Mouse (Mus musculus): ENCODE results near the gene Csdc2.
"Not testable (repeated sequence)": the region's sequence is repeated elsewhere in the genome, so short reads cannot be mapped to it uniquely, and the experiment has no call there.

DNA sequence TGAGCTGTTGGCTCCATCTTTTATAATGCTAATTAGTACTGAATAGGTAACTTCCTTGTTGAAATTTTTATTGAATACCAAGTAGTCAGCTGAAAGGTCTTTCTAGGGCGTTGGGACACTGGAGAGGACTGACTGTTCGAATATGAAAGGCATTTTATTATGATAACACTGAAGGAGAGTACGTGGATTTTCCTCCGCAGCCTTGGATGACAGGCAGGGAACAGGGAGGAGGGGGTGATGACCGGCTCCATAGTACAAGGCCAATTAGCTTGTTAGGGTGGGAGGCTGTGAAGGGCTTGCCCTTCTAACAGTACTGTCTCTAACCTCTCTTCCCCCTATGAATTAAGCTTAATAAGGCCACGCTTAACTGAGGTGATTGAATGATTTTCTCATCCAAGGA, 33.1 kb downstream of the Csdc2 start:
- not testable (repeated sequence) for TF ChIP-seq CTCF, EP300 (IDR thresholded peaks at IDR 0.05; ENCODE audit: low read depth)
